Mouse (Mus musculus) kidney, embryonic 14.5 days (tissue): ENCODE results near the gene Serpinf2. TPM values are rescaled to one million over a fixed set of nuclear protein-coding genes. Genes with fewer than 3 reads are reported as not detected.

Experiments
- ATAC-seq: fragments of 200-750 bp; cut with Nextera tagmentation; 2 replicates; pipeline ENCODE4 v1.8.0; 2017; ENCODE audit warnings: moderate number of reproducible peaks, mild to moderate bottlenecking, moderate TSS enrichment, moderate library complexity; ENCODE audit not compliant: low FRiP score, low TSS enrichment
- H3K27ac ChIP-seq: fragments of 300-500 bp; sonication (generic); 2 replicates; pipeline ENCODE4 v1.5.1; 2014; ENCODE audit warnings: low read depth, mild to moderate bottlenecking, low read length, moderate library complexity, mixed read lengths
- H3K27me3 ChIP-seq: fragments of 300-500 bp; sonication (generic); 2 replicates; pipeline ENCODE4 v1.6.1; 2014; ENCODE audit warnings: mild to moderate bottlenecking, low read length; ENCODE audit not compliant: control insufficient read depth, insufficient read depth
- H3K36me3 ChIP-seq: fragments of 300-500 bp; sonication (generic); 2 replicates; pipeline ENCODE4 v1.6.1; 2014; ENCODE audit warnings: low read length, mixed read lengths; ENCODE audit not compliant: control insufficient read depth, insufficient read depth
- H3K4me1 ChIP-seq: fragments of 300-500 bp; sonication (generic); 2 replicates; pipeline ENCODE4 v1.6.1; 2014; ENCODE audit warnings: low read length, mixed read lengths; ENCODE audit not compliant: control insufficient read depth, insufficient read depth
- H3K4me2 ChIP-seq: fragments of 300-500 bp; sonication (generic); replicated peaks from 2 replicates; pipeline ENCODE4 v1.6.1; 2014; ENCODE audit warnings: low read depth, mild to moderate bottlenecking, low read length
- H3K4me3 ChIP-seq: fragments of 300-500 bp; sonication (generic); 2 replicates; pipeline ENCODE4 v1.5.1; 2014; ENCODE audit warnings: mild to moderate bottlenecking, low read length
- H3K9ac ChIP-seq: fragments of 300-500 bp; sonication (generic); 2 replicates; pipeline ENCODE4 v1.6.1; 2014; ENCODE audit warnings: low read depth, mild to moderate bottlenecking, low read length, moderate library complexity
- H3K9me3 ChIP-seq: fragments of 300-500 bp; sonication (generic); 2 replicates; pipeline ENCODE4 v1.6.1; 2016; ENCODE audit warnings: low read length; ENCODE audit not compliant: control insufficient read depth
- WGBS: fragments of 180-500 bp; shearing (Covaris S2); extraction: QIAGEN DNeasy Blood & Tissue Kit; methylation state at CpG from one replicate; pipeline ENCODE4 v1.1.7; 2014; 5-methylcytosine and 5-hydroxymethylcytosine counted together
- polyA plus RNA-seq: library from polyadenylated mRNA; unstranded; fragments of >200 nt; fragmentation: Nextera tagmentation; extraction: Ambion mirVana; gene quantifications from 2 replicates; pipeline ENCODE4 v1.2.1, GENCODE M21; 2014

The Serpinf2 gene
- polyA plus RNA-seq, 1 experiment from 2014 or later = 8.4 TPM

GRCm38 (mm10) chr11:75468410-75468809 is 29.0 kb upstream of the Serpinf2 start:
- Histone ChIP-seq H3K4me1 (peaks cover 8% of the 10 kb centered on the region; the same call in 1 of the 2 replicates), H3K9ac (peak overlapping the region; percentile 61), H3K9me3 (peaks cover 3% of the 10 kb centered on the region; the same call in 1 of the 2 replicates), H3K36me3 (peaks cover 10% of the 10 kb centered on the region; the same call in 1 of the 2 replicates), H3K4me3 (peak overlapping the region; percentile 44), H3K4me2 (peak overlapping the region; percentile 76), H3K27ac (no peak overlapping the region), H3K27me3 (no peaks in the 10 kb centered on the region)
- no peak for ATAC-seq
- WGBS = 62% methylated on average over 7 of the region's 7 CpGs

- Histone ChIP-seq H3K4me2 (peak overlapping the region; percentile 76), H3K27ac (no peak overlapping the region), H3K4me1 (peaks cover 16% of the 10 kb centered on the region), H3K27me3 (no peaks in the 10 kb centered on the region), H3K4me3 (peak overlapping the region; percentile 44), H3K9ac (peak overlapping the region; percentile 61), H3K36me3 (peaks cover 10% of the 10 kb centered on the region; the same call in 1 of the 2 replicates), H3K9me3 (peaks cover 3% of the 10 kb centered on the region; the same call in 1 of the 2 replicates)
- WGBS = 18% methylated on average over 19 of the region's 19 CpGs
- peak; percentile 85 for ATAC-seq
These were observed 28.3 kb upstream of the Serpinf2 start for GRCm38 (mm10) chr11:75467512-75468215.

GRCm38 (mm10) chr11:75466731-75467505 is 27.5 kb upstream of the Serpinf2 start:
- no peaks in the 10 kb centered on the region for H3K27me3 ChIP-seq
- 98% methylated on average over 4 of the region's 4 CpGs for WGBS
- no peak overlapping the region for H3K4me3 ChIP-seq
- no peak for ATAC-seq
- H3K9ac ChIP-seq = no peak overlapping the region
- no peak overlapping the region for H3K4me2 ChIP-seq
- H3K27ac ChIP-seq = no peak overlapping the region
- peaks cover 10% of the 10 kb centered on the region; the same call in 1 of the 2 replicates for H3K36me3 ChIP-seq
- peaks cover 22% of the 10 kb centered on the region for H3K4me1 ChIP-seq
- H3K9me3 ChIP-seq = peaks cover 3% of the 10 kb centered on the region; the same call in 1 of the 2 replicates

GRCm38 (mm10) chr11:75465051-75465450 is 25.7 kb upstream of the Serpinf2 start:
- H3K9ac ChIP-seq = no peak overlapping the region
- H3K4me2 ChIP-seq = no peak overlapping the region
- H3K4me3 ChIP-seq = no peak overlapping the region
- WGBS = 82% methylated on average over 6 of the region's 6 CpGs
- peaks cover 10% of the 10 kb centered on the region; the same call in 1 of the 2 replicates for H3K36me3 ChIP-seq
- H3K4me1 ChIP-seq = peaks cover 22% of the 10 kb centered on the region
- peaks cover 3% of the 10 kb centered on the region; the same call in 1 of the 2 replicates for H3K9me3 ChIP-seq
- ATAC-seq = no peak
- no peaks in the 10 kb centered on the region for H3K27me3 ChIP-seq
- no peak overlapping the region for H3K27ac ChIP-seq

- H3K36me3 ChIP-seq = peaks cover 10% of the 10 kb centered on the region; the same call in 1 of the 2 replicates
- peaks cover 3% of the 10 kb centered on the region; the same call in 1 of the 2 replicates for H3K9me3 ChIP-seq
- H3K9ac ChIP-seq = no peak overlapping the region
- H3K27me3 ChIP-seq = no peaks in the 10 kb centered on the region
- H3K4me3 ChIP-seq = no peak overlapping the region
- peaks cover 27% of the 10 kb centered on the region for H3K4me1 ChIP-seq
- WGBS = 90% methylated on average over 6 of the region's 6 CpGs
- H3K27ac ChIP-seq = no peak overlapping the region
- no peak for ATAC-seq
- no peak overlapping the region for H3K4me2 ChIP-seq
These were observed 25.0 kb upstream of the Serpinf2 start for GRCm38 (mm10) chr11:75464417-75464816.

- peaks cover 10% of the 10 kb centered on the region; the same call in 1 of the 2 replicates for H3K36me3 ChIP-seq
- no peak overlapping the region; the same call in 1 of the 2 replicates for H3K9ac ChIP-seq
- peak overlapping the region; percentile 97 for H3K4me2 ChIP-seq
- no peak for ATAC-seq
- H3K9me3 ChIP-seq = peaks cover 3% of the 10 kb centered on the region; the same call in 1 of the 2 replicates
- no peak overlapping the region; the same call in 1 of the 2 replicates for H3K4me3 ChIP-seq
- H3K27ac ChIP-seq = peak overlapping the region; percentile 67; the same call in 1 of the 2 replicates
- 36% methylated on average over 4 of the region's 4 CpGs for WGBS
- H3K4me1 ChIP-seq = peaks cover 27% of the 10 kb centered on the region
- H3K27me3 ChIP-seq = no peaks in the 10 kb centered on the region
These were observed 24.2 kb upstream of the Serpinf2 start for GRCm38 (mm10) chr11:75463624-75464023.

GRCm38 (mm10) chr11:75462865-75463336 is 23.5 kb upstream of the Serpinf2 start:
- WGBS = 3% methylated on average over 9 of the region's 9 CpGs
- H3K27ac ChIP-seq = peak overlapping the region; percentile 67
- peaks cover 27% of the 10 kb centered on the region for H3K4me1 ChIP-seq
- H3K4me2 ChIP-seq = peak overlapping the region; percentile 97
- peak overlapping the region; percentile 61; the same call in 1 of the 2 replicates for H3K9ac ChIP-seq
- peak; percentile 37; the same call in 1 of the 2 replicates for ATAC-seq
- peak overlapping the region; percentile 69 for H3K4me3 ChIP-seq
- peaks cover 3% of the 10 kb centered on the region; the same call in 1 of the 2 replicates for H3K9me3 ChIP-seq
- H3K27me3 ChIP-seq = no peaks in the 10 kb centered on the region
- H3K36me3 ChIP-seq = peaks cover 10% of the 10 kb centered on the region; the same call in 1 of the 2 replicates

GRCm38 (mm10) chr11:75462253-75462783 is 22.9 kb upstream of the Serpinf2 start:
- WGBS = 4% methylated on average over 14 of the region's 16 CpGs
- H3K27me3 ChIP-seq = no peaks in the 10 kb centered on the region
- peak overlapping the region; percentile 61 for H3K9ac ChIP-seq
- H3K27ac ChIP-seq = peak overlapping the region; percentile 67
- peak overlapping the region; percentile 97 for H3K4me2 ChIP-seq
- peak overlapping the region; percentile 69 for H3K4me3 ChIP-seq
- peaks cover 10% of the 10 kb centered on the region; the same call in 1 of the 2 replicates for H3K36me3 ChIP-seq
- ATAC-seq = peak; percentile 8; the same call in 1 of the 2 replicates
- peaks cover 3% of the 10 kb centered on the region; the same call in 1 of the 2 replicates for H3K9me3 ChIP-seq
- H3K4me1 ChIP-seq = peaks cover 24% of the 10 kb centered on the region
